Mouse (Mus musculus) left cerebral cortex, adult 18-20 months (tissue): ENCODE data around the gene Aldob. TPM values are rescaled to one million over a fixed set of nuclear protein-coding genes. Genes with fewer than 3 reads are reported as not detected.

ENCODE experiments used
- DNase-seq, 2 experiments: peaks; one replicate each; pipeline ENCODE4 v3.0.0; 2021 to 2022; ENCODE audit warnings: low spot score in 2 of 2, mixed read lengths in 1 of 2
- long read RNA-seq, 2 experiments: library from polyadenylated mRNA; stranded (forward); transcript quantifications; one replicate each; pipeline ENCODE4 v2.0.0; 2021
- total RNA-seq, 2 experiments: library from RNA; stranded (reverse); gene quantifications; 2 replicates each; pipeline ENCODE4 v1.2.3; 2021

Aldob gene
- total RNA-seq = 1 to 10 TPM; 2.0 to 2.1 TPM
- long read RNA-seq, experiment 1, partial matches to known transcripts = 1 of 2 reads
- long read RNA-seq, experiment 1, other reads (novel, unspliced or antisense) = 1 of 2 reads
- long read RNA-seq, experiment 2 = 0 reads

GRCm38 (mm10) chr4:49549383-49549782 is at the start of gene Aldob:
Gene Aldob, minus strand, starts transcription at chr4:49549546.
- no peak for DNase-seq

- DNase-seq = peak; percentile 64 to 73
Measured at GRCm38 (mm10) chr4:49597183-49598100, 48.1 kb upstream of the Aldob start, which contains the start of gene Tmem246. Gene Tmem246, minus strand, starts transcription at chr4:49597876.

- peak; percentile 31 to 43 for DNase-seq
Measured at GRCm38 (mm10) chr4:49596846-49597182, 47.5 kb upstream of the Aldob start.

GRCm38 (mm10) chr4:49590152-49590551 is 40.8 kb upstream of the Aldob start:
- no peak for DNase-seq

- DNase-seq = no peak
Measured at GRCm38 (mm10) chr4:49586811-49587210, 37.5 kb upstream of the Aldob start.

- DNase-seq = no peak
Measured at GRCm38 (mm10) chr4:49585524-49586101, 36.3 kb upstream of the Aldob start.

GRCm38 (mm10) chr4:49583965-49584831 is 34.9 kb upstream of the Aldob start:
- no peak for DNase-seq

- no peak for DNase-seq
Measured at GRCm38 (mm10) chr4:49581256-49581655, 31.9 kb upstream of the Aldob start.

- DNase-seq = no peak
Measured at GRCm38 (mm10) chr4:49572194-49572593, 22.8 kb upstream of the Aldob start.

GRCm38 (mm10) chr4:49567613-49568012 is 18.3 kb upstream of the Aldob start:
- DNase-seq = peak; percentile 59 to 67

GRCm38 (mm10) chr4:49559915-49560772 is 10.8 kb upstream of the Aldob start:
- DNase-seq = peak; percentile 39 to 47

GRCm38 (mm10) chr4:49558181-49558580 is 8.8 kb upstream of the Aldob start:
- DNase-seq = no peak

GRCm38 (mm10) chr4:49557375-49557774 is 8.0 kb upstream of the Aldob start:
- no peak for DNase-seq

- DNase-seq = no peak
Measured at GRCm38 (mm10) chr4:49553380-49553779, 4.0 kb upstream of the Aldob start.

GRCm38 (mm10) chr4:49547544-49548219 is 1.7 kb downstream of the Aldob start:
- DNase-seq = no peak

GRCm38 (mm10) chr4:49546873-49547543 is 2.3 kb downstream of the Aldob start:
- DNase-seq = no peak

GRCm38 (mm10) chr4:49546026-49546425 is 3.3 kb downstream of the Aldob start:
- DNase-seq = no peak

GRCm38 (mm10) chr4:49540966-49541365 is 8.4 kb downstream of the Aldob start:
- DNase-seq = no peak

- no peak for DNase-seq
Measured at GRCm38 (mm10) chr4:49539665-49540064, 9.7 kb downstream of the Aldob start.
